Mouse (Mus musculus) small intestine, adult 2 months (tissue): ENCODE measurements around the gene Gm47289.

Experiments
- CTCF ChIP-seq: fragments of 200-500 bp; IDR thresholded peaks from 2 replicates; pipeline ENCODE4 v1.5.1; 2012; ENCODE audit warnings: low read depth, mild to moderate bottlenecking, control low read depth, inconsistent platforms, low read length, moderate library complexity, mixed read lengths; ENCODE audit not compliant: insufficient replicate concordance, insufficient read length; ENCODE audit errors: extremely low read depth
- POLR2A ChIP-seq: fragments of 200-500 bp; IDR thresholded peaks from 2 replicates; pipeline ENCODE4 v1.6.1; 2012; ENCODE audit warnings: low read depth, mild to moderate bottlenecking, control low read depth, inconsistent platforms, low read length, moderate library complexity

DNA sequence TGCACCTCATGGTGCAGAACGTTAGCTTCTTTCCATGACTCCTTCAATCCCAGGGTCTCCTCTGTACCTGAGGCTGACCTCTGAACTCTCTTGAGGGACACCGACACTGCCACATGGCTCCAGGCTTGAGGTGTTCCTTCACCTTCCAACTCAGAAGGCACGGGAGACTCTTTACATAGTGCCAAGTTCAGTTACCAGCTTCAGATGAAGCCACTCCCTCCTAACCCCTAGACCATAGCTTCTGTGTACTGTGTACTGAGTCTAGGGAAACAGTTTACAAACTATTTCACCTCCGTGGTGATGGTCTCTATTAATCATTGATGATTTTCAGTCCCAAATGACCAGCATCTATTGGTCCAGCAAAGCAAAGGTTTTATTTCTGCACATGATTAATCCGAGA is 42.7 kb downstream of the Gm47289 start:
- no peak for TF ChIP-seq CTCF
- TF ChIP-seq POLR2A: no peak
